Mouse (Mus musculus) c-Kit-negative CD71-positive TER-119-positive erythroid progenitor cells, embryonic 14.5 days (primary cell): Measurements from ENCODE around the gene Stk38.
A peak's percentile ranks its signal among the peaks of the same experiment; 100 is the strongest.

Source experiments
- DNase-seq: peaks from one replicate; pipeline ENCODE4 v3.0.0-alpha.2; 2013; ENCODE audit warnings: low read depth, low spot score

The Stk38 gene

DNA sequence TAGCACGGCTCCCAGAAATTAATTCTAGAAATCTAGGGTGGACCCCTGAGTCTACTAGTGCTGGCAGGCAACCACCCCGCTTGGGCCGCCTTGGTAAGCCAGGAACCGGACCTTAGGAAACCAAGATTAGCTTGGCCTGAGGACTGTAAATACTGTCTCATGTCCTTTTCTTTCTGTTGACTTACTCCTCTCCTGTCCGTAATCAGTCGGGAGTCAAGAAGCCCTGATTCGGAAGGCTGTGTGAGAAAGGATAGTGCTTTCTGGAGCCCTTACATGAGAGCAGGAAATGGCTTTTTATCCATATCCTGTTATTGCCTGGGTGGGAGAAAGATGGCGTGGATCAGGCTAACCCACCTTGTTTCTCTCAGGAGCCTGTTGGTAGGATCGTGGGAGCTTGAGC, 54.5 kb downstream of the Stk38 start:
- DNase-seq: peak; percentile 32

DNA sequence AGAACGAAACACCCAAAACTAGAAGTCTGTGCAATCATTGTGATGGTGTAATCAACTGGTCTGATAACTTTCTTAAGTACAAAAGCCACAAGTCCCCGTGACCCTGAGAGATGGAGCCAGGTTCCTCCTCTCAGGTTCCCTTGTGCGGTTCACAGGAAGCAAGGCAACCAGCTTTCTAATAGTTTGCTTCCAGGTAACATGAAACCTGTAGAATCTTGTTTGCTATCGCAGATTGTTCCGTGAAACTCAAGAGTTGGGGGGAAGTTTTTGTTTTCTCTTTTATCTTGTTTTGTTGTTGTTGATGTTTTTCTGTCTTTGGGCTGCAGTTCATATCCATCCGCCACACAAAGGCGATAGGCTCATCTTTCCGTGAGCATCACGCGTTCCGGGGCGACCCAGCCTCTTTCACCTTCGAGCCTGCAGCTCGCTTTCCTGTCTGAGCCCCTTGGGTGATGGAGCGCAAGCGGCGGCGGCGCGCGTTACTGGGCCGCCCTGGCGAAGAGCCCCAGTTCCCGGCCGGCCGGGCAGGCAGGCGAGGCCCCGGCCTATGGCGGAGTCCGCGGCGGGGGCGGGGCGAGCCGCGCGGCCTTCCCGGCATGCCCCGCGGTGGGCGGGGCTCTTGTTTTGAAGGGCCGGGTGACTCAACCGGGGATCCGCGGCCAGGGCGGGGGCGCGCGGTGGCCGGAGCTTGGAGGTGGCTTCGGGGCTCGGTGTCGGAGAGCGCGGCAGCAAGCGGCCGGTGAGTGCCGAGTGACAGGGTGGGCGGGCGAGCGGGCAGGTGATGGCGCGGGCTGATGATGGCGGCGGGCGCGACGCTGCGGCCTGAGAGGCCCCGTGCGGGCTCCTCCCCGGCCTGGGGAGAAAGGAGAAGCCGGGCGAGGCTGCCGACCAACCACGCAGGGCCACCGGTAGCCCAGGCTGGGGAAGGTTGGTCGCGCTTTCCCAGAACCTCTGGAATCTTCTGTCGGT, 55.7 kb downstream of the Stk38 start, which contains the start of gene Kctd20:
TSS of gene Kctd20 (plus strand) at position 120 of the 969 bp plus-strand sequence.
- peak; percentile 89 for DNase-seq

DNA sequence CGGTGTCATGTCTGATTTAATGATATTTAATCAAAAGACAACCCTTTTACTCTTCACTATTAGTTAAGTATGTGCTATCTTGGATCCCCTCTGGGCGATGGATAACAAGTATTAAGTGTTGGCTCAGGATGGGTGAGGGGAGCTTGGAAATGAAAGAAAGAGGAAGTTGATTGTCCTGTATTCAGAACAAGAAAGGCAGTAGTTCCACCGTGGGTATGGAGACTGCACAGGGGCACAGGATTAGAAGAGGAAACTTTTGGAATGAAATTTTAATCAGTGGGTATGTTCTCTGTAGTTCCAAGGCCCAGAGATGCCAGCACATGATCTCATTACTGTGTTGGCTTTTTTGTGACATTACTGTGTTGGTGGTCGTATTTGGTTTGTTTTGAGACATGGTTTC, 57.0 kb downstream of the Stk38 start:
- no peak for DNase-seq

DNA sequence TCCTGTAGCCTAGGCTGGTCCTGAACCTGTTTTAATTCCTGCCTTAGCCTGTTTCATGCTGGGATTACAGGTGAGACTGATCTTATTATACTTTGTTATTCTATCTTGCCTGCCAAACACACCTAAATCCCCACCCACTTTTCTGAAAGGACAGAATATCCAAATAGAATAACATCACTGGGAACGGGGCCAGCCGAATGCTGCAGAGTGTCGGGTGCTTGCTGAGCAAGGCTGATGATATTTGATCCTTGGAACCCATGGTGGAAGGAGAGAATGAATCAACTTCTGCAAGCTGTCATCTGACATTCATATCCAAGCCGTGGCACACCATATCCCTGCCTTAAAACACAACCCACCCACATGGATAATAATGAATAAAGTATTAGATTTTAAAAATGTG, 59.1 kb downstream of the Stk38 start:
- DNase-seq: no peak

DNA sequence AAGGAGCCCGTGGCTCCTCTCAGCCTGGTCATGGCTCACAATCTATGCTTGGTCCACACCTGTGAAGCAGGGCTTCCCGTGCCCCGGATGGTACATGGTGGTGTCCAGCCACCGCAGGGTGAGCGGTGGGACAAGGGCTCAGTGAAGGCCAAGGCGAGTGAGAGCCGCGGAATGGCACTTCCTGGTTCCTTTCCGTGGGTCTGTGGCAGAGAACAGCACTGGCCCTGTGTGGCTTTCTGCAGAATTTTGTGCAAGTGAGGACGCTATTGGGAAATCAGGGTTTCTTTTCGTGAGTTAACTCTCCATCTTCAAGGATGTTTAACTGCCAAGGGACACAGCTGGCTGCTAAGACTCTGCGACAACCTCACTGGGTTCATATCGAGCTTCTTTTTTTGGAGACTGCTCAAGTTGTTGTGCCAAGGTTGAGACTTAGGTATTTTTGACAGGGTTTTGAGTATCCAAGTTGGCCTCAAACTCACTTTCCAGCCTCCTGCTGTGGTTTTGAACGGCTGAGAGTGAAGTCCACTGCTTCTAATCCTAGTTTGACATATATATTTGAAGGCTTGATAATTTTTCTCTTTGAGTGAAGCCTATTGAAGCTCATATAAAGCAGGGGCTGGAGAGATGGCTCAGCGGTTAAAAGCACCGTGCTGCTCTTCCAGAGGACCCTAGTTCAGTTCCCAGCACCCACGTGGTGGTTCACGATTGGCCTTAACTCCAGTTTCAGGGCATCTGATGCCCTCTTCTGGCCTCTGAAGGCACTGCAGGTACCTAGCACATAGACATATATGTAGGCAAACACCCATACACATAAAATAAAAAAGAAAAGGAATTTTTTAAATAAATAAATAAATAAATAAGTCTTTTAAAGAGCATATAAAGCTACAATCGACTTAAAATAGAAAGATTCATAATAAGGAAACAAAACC, 60.5 kb downstream of the Stk38 start:
- DNase-seq: no peak

DNA sequence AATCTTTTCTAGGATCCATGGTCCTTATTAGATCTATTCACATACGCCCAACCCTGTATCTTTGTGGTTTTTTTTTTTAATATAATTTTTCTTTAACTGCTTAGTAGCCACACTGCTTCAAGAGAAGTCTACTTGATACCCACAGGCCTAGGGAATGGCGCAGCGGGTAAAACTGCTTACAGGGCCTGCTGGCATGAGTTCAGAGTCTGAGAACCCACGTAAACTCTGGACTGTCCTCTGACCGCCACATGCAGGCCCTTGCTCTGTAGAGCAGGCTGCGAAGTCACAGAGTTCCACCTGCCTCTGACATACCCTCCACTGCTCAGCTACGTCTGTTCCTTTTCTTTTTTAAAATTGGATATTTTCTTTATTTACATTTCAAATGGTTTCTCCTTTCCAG, 63.3 kb downstream of the Stk38 start:
- no peak for DNase-seq

DNA sequence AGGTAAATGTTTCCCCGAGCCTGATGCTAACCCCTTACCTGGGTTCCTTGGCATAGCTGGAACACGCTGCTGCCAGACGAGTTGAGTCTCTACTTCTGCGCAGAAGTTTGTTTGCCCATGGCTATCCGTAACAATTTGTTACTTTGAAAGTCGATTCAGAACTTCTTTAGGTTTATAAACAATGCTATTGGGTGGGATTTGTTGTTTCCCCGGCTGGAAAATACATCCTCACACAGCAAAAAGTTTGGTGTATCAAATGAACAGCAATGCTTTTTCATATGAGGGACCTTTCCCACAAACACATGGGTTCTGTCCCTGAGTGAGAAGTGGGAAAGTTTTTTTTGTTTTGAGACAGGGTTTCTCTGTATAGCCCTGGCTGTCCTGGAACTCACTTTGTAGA, 64.1 kb downstream of the Stk38 start, which contains the start of gene Pxt1:
TSS of gene Pxt1 (minus strand) at position 101 of the 400 bp plus-strand sequence.
- DNase-seq: no peak

DNA sequence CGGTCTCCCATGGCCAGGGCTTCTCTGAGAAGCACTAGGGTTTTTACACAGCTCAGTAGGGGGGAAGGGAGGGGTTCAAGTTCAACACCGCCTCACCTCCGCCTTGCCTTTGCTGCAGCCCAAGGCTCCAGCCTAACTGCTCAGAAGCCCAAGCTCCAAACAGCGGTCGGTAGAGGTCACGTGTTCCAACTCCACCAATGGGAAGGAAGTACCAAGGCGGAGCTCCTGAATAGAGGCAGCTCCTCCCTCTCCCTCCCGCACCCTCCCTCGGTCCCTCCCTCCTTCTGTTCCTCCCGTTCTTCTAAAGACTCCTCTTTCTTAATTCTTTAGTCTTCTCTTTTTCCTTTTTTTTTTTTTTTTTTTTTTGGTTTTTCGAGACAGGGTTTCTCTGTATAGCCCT, 65.7 kb downstream of the Stk38 start:
- DNase-seq: no peak

DNA sequence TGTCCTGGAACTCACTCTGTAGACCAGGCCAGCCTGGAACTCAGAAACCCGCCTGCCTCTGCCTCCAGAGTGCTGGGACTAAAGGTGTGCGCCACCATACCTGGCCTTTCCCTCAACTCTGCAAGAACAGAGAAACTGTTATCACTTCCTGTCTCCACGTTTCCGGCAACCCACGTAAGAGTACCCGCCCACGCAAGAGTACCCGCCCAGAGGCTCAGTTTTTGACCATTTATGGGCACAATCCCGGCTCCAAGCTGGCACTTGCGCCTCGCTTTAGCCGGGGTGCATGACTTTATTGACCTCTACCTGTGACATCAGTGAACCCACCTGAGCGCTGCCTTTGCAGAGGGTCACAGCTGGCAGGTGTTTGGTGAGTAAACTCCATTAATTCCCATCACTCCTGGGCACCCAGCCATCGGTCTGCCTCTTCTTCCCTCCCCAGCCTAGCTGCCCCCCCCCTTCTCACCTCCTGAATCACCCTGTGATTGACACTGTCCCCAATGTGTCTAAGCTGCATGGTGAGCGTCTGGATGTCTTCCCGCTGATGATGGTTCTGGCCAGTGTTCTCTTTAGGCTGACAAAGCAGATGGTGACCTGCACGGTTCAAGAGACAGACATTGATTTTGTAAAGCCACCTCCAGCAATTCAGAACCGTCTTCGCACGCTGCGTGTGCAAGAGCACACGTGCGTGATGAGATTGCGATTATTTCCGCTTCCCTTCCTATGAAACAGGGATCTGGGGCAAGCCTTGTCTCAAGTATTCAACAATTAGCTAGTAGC, 66.8 kb downstream of the Stk38 start:
- no peak for DNase-seq

DNA sequence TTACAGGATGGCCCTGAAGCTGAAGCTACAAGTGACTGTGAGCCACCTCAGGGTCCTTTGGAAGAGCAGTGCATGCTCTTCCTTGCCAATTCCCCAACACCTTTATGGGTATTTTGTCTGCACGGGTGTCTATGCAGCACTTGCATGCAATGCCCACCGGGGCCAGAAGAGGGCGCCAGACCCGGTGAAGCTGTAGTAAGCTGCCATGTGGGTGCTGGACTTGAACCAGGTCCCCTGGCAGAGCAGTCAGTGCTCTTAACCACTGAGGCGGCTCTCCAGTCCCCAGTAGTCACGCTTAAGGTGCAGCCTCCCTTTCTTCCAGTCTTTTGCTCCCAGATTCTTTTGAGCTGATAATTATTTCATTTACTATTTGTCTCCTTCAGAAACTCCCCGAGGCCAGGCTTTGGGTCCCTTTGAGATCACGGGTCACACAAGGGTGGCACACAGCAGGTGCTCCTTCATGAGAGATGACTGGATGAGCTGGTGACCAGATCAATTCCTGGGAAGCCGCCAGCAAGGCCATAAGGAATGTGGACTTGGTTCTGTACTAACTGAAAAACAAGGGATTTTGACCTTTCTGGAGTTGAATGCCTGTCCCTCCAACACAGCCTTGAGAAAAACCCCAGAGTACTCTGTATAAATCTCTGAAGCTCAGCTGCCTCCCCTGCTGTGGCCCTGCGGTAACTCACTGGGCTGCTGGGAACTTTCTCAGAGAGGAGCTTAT, 71.0 kb downstream of the Stk38 start:
- DNase-seq: no peak

DNA sequence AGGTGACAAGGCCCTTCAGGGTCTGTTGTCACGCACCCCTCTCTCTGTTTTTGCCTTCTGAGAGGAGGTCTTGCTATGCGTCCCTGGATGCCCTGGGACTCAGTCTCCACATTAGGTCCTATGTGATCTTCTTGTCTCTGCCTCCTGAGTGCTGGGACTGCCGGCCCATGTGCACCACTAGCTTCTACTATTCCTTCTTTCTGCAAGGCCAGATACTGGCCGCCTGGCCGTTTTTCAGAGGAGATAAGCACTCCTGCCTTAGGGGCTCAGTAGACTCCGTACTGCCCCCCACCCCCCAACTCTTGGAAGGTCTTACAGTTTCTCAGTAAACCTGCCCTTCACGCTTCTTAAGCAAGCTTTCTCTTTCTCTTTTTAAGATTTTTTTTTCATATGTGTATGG, 71.7 kb downstream of the Stk38 start:
- DNase-seq: no peak

DNA sequence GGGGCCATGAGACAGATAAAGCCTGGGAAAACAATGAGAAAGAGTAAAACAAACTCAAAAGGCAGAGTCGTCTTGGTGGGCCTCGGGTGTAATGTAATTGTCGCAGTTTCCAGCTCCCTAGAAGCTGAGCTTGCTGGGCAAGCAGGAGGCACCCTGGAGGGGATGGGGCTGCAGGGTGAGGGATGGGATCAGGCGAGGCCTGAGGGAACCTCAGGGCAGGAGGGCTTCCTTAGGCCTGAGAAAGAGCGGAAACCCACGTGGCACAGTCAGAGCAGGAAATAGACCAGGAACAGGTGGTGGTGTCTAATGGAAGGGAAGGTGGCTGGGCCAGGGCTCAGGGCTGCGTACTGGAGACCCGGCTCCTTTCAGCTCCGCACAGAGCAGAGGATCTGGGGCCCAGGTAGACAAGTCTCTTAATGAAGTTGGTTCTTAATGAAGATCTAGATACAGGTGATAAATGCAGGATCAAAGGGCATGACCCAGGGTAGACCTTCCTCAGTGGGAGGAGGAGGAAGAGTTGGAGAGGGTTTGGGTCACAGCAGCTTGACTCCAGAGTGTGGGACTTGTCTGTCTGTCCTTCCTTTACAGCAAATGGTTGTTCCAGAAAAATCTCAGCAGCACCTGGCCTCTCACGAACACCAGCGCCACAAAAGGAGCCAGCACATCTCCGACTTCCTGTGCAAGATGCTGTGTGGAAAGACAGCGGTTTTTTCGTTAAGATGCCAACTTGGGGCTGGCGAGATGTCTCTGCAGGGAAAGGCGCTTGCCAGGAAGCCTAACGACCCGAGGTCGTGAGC, 73.5 kb downstream of the Stk38 start:
- DNase-seq: no peak

DNA sequence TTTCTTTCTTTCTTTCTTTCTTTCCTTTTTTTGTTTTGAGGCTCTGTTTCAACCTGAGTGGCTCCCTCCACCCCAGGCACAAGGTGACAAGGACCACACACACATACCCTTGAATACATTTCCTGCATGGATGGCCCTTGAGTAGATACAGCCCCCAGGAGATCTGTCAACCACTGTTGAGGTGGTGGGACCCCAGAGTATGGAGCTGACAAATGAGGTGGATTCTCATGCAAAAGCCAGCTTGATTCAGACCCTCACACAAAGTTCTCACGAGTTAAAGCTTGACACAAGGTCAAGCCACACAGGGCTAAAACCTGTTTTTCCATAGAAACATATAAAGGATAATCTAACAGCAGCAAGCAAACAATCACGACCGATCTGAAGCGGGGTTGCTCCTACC, 75.5 kb downstream of the Stk38 start:
- DNase-seq: no peak

DNA sequence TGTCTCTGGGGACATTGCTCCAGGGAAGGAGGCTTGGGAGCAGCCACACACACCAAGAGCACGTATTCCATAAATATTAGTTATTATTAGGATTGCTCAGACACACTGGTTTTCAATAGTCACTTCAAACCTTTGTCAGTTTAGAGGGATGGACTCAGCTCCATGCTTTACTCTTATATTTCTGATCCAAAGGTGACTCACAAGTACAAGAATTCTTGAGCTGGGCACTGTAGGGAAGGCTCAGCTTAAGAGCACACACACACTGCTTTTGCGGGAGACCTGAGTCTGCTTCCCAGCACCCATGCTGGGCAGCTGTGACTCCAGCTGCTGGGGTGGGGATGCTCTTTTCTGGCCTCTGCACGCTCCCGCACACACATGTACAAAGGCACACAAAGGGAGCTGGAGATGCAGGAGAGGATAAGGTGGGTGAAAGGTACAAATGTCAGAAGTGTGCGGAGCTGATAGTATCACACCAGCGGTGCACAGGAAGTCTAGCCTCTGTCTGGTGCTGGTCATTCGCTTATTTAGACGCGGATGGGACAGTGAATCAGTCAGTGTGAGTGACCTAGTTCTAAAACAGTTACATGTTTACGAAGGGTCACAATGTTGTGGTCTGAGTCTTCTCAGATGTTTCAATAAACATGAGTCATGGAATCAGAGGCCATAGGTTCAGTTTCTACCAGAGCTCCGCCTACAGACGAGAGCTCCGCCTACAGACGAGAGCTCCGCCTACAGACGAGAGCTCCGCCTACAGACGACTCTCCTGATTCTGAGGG, 76.2 kb downstream of the Stk38 start:
- DNase-seq: no peak

DNA sequence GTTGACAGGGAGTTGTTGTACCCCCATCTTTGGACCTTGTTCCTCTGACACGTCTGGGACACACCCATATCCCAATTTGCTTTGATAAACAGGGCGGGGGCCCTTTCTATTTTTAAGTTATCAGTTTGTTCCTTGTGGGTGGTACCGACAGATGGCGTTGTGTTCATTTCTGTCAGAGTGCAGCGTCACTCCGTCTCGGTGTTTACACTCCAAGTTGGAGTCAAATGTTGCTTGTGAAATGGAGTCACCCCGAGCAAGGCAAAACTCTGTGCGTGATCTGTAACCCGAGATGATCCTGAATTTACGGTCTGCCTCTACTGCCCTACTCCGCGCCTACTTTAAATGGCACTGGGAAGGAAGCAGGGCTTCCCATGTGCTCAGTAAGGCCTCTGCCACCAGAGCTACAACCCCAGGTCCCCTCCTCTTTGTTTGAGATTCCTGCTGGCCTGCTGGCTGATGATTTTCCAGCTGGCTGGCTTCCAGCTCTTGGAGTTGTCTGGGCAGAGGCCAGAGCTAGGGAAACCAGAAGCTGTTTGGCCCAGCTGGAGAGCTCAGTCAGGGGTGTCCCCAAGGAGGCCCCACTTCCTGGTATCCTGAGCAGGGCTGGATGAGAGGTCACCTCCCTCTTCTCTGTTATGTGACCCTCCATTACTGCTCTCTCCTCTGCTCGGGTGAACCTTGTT, 77.3 kb downstream of the Stk38 start:
- peak; percentile 92 for DNase-seq

DNA sequence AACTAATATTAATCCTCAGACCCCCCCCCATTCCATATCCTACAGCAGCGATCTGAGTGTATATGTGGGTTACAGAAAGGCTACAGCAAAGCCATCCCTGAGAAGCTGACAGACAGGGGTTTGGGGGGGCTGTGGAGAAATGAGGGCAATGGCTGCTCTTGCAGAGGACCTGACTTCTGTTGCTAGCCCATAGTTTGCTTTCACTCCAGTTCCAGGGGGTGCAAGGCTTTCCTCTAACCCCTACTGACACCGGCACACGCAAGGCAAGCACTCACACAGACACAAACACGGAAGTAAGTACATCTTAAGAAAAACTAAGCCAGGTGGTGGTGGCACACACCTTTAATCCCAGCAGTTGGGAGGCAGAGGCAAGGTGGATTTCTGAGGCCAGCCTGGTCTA, 78.4 kb downstream of the Stk38 start:
- DNase-seq: no peak

DNA sequence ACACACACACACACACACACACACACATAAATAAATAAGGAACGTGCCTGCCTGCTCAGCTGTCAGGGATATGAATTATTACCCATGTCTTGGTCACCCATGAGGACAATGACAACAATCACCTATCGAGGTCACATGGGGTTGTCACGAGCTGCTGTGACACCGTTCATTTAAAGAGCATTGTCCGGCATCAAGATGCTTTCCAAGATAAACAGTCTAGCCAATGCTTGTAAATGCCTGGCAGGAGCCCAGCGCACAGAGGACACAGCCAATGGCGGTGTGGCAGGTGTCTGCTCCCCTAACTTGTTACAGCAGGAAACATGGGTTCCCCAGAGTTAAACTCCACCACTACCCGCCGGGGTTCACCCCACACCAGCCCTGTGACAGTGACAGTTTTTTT, 79.8 kb downstream of the Stk38 start:
- DNase-seq: no peak

DNA sequence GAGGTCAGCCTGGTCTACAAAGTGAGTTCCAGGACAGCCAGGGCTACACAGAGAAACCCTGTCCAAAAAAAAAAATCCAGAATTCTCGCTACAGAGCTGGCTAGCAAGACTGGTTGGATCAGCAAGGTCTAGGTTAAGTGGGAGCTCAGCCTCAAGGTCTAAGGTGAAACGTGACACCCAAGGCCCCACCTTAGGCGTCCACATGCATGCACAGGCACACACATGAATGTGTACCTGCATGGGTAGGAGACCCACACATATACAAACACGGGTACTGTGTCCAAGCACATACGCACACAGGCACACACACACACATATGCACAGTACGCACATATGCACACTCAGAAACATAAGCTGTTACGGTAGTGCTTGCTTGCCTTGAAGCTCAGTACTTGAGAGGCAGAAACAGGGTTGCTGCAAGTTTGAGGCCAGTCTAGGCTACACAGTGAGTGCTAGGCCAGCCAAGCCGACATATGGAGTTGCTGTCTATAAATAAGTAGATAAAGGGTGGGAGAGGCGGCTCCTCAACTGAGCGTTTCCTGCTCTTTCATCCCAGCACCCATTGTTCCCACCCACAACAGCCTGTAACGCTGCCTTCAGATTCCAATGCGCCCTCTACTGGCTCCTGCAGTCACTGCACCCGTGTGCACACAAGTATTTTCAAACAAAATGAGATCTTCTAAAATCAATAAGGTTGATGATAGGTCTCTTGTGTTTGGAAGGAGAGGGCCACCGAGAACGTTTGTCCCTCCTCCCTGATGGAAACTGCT, 80.7 kb downstream of the Stk38 start:
- peak; percentile 75 for DNase-seq
